Mouse (Mus musculus) gastrocnemius, adult 18-20 months (tissue): ENCODE data around the gene Rab27a. TPM values are rescaled to one million over a fixed set of nuclear protein-coding genes. Genes with fewer than 3 reads are reported as not detected.

Experiments used
- DNase-seq: peaks from one replicate; pipeline ENCODE4 v3.0.0; 2021; ENCODE audit warnings: low spot score
- long read RNA-seq, 2 experiments: library from polyadenylated mRNA; stranded (forward); transcript quantifications; one replicate each; pipeline ENCODE4 v2.0.0; 2021
- total RNA-seq, 2 experiments: library from RNA; stranded (reverse); gene quantifications; 2 replicates each; pipeline ENCODE4 v1.2.3; 2021

Gene Rab27a
- 1 to 10 TPM; 1.3 to 2.0 TPM for total RNA-seq
- long read RNA-seq, experiment 1, partial matches to known transcripts = 0 of 1 reads
- long read RNA-seq, experiment 1, other reads (novel, unspliced or antisense) = 0 of 1 reads
- long read RNA-seq, experiment 2 = 0 reads

DNA sequence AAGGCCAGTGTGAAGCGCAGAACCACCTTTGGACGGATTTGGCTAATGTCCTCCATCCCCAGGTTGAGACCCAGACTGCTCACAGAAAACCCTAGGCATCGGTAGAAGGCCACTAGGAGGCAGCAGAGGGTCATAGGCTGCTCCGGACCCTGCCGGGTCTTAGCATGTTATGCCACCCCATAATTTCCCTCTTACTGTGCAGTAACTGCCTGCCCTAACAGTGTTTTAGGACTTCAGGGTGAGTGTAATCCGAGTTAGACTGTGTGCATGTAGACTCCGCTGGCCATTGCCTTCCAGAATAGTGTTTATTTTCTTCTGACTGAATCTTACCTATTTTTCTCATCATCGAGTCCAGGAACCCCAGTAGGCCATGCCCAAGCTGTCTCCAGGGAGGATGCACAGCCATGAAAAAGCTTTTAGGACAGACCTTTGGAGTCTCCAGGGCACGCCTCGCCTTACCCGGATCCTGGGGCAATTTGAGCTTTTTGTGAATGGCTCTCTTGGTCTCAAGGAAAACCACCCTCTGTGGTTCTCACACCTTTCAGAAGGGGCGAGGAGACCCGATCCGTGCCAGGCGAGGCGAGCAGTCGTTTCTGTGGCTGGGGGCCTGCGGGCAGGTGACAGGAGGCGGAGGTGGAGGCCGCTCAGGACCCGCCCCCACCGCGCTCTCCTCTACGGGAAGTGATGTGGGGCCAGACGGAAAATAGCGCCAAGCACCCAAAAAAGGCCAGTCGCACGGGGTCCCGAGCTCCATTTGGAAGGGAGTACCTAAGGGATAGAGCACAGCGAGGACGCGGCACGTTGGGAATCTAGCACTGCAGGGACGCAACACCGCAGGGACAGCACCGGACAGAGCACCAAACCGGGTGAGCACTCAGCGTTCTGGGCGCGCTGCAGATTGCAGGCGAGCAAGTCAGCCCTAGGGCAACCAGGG lies at the start of gene Rab27a:
Gene Rab27a, plus strand, starts transcription at position 709 of the 934 bp plus-strand sequence.
- peak; percentile 73 for DNase-seq

DNA sequence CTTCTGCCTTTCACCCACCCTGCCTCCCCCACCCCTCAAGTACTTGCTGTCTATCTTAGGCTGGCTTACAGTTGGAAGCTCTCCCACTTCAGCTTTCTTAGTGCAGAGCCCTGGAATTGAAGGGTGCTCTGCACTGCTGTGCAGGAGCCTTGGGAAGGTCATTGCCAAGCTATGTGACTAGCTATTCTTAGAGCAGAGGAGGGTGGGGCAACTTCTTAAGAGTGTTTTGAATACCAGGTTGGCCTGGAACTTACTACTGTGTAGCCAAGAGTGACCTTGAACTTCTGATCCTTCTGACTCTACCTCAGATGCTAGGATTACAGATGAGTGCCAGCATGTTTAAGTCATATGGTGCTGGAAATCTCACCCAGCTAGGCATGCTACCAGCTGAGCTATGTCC lies 48.5 kb upstream of the Rab27a start:
- DNase-seq = peak; percentile 18

DNA sequence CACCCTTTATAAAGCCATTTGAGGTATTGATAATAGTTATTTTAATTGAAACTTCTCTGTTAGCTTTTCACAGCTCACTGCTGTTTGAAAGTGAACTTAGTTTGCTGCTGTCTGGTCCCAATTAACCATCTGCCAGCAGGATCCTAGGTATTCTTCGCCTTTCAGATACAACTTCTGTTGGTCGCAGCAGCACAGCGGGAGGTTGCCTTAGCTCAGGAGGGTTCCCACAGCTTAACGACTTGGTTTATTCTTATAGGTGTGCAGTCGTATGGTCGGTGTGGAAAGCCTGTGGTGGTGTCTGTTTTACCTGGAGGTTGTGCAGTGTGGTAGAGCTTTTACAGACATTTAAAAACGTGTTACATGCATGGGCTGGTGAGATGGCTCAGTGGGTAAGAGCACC lies 47.8 kb upstream of the Rab27a start:
- DNase-seq = no peak

DNA sequence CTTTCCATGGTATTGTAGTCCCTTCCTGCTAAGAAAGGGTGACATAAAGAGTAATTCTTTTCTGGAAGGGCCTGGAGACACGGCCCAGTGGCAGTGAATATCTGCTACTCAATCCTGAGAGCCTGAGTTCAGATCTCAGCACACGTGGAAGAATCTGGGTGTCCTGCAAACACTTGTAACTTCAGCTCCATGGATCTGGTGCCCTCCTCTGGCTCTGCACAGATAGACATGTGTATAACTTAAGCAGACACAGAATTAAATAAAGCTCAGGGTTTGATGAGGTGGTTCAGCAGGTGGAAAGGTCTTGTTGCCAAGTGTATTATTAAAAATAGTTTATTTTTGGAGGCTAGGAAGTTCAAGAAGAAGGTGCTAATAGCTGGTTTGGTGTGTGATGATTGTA lies 44.2 kb upstream of the Rab27a start:
- no peak for DNase-seq

DNA sequence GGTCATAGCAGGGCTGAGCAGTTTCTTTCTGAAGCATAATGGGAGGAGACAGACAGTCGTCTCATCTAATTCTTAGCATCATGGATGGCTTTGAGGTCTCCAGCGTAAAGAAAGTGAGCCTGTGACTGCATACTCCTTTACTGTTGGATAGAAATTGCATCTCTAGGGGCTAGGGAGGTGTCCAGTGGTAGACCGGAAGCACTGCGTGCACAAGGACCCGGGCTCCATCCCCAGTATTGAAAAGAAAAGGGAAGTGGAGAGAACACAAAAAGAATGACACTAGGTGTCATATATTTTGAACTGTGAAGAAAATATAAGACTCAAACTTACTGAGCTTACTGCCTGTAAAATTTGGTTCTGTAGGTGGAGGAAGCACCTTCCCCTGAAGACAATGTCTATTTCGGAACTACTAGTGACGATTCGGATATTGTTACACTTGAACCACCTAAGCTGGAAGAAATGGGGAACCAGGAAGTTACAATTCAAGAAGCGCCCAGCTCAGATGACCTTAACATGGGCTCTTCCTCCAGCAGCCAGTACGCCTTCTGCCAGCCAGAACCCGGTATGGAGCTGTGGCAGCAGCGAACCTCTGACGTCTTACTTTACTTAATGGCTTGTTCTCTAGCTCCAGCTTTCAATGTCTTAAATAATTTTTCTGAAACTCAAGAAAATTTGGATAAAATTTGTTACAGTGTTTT lies 43.2 kb upstream of the Rab27a start:
- DNase-seq = no peak

DNA sequence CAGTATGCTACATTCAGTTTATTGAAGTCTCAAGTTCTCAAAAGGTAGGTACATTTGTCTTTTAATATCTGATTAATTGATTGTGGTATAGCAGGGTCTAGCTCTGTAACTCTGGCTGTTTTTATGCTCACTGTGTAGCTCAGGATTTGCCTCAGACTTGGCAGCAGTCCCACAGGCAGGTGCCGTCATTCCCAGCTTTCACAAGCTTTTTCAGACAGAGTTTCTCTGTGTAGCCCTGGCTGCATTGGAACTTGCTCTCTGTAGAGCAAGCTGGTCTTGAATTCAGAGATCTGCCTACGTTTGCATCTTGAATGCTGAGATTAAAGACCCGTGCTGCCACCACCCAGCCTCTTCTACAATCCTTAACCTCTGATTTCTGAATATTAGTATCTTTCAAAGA lies 42.5 kb upstream of the Rab27a start:
- DNase-seq = no peak

DNA sequence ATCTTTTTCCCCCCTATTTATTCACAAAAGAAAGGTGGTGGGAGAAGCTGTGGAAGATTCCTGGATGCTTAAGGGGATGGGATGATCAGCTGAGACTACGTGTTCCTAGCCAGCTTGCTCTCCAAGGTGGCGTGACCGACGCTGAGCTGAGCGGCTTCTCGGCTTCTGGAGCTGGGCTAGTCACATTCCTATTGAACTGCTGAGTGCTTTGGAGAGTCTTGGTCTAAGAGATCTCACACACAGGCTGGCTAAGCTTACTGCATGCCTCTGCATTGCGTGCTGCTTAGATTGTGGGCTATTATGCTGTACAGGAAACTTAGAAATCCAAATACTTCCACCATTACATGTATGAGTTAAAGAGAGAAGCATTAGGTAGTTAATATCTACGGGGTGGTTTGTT lies 40.6 kb upstream of the Rab27a start:
- no peak for DNase-seq

DNA sequence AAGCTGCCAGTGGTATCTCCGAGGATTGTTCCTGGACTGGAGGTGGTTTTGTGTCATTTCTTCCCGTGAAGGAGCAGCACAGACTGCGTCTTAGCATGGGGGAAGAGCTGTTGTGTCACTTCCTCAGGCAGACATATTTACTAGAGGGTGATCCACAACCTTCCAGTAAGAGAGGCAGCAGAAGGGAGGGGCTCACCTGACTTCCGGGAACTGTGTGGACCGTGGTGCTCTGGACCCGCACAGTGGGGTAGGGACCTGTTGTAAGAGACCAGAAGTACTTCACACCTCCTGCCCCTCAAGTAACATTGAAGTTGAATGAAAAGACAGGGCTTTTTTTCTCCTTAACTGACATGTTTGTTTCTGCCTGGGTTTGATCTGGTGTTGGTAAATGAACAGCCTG lies 39.5 kb upstream of the Rab27a start:
- no peak for DNase-seq

DNA sequence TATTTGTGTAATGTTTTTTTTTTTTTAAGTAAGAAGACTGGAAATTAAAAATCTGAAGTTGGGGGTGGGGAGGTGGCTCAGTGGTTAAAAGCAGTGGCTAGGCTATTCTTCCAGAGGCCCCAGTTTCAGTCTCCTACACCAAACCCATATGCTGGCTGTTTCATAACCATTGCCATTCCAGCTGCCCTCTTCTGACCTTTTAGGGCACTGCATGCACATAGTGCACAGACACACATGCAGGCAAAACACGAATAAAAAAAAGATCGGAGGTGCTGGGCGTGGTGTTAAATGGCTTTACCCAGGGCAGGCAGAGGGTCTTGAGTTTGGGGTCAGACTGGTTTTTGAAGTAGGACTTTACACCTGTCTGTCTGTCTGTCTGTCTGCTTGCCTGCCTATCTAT lies 38.5 kb upstream of the Rab27a start:
- no peak for DNase-seq

DNA sequence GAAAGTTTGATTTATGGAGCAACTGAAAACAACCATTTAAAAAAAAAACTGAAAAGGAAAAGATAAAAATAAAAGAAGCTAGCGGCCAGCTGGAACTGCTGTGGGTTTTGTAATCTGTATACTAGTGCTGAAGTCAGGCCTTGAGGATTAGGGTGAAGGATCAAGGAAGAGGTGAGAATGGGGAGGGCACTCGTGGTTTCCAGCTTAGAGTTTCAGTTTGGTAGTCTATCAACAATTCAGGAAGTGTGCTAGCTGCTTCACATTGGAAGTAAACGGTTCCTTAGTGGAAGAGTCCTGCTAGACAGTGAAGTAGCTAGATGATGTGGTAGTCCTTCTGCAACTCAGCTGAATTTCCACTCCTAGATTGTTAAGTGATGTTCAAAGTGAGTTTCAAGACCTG lies 36.3 kb upstream of the Rab27a start:
- no peak for DNase-seq

DNA sequence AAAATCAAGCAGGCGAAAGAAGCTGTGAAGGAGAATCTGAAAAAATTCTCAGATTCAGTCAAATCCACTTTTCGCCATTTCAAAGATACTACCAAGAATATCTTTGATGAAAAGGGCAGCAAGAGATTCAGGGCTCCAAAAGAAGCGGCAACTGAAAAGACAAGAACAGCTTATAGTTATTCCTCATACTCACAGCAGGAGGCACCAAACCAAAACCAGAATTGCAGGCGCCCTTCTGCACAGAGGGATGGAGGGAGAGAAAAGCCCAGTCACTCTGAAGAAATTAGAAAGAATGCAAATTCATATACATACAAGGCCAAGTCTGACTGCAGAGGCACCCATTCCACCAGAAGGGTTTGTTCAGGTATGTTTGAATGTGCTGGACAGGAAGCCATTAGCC lies 32.0 kb upstream of the Rab27a start:
- DNase-seq = no peak

DNA sequence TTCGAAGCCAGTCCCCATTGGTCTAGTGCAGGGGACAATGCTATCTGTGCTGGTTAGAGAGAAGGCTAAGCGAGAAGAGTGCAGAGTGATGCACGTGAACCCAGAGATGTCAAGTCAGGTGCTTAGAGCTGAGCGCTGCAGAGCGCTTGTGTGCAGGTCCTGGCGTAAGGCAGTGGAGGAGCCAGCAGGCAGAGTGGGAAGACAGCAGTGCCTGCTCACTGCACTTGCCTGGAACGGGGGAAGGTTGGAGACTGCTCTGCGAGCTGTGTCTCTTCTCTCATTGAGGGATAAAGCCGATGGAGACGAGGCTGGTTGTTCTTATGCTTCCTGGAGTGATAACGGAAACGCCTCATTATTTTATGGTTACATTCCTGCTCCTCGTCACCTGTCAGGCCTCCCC lies 29.9 kb upstream of the Rab27a start:
- DNase-seq = no peak

DNA sequence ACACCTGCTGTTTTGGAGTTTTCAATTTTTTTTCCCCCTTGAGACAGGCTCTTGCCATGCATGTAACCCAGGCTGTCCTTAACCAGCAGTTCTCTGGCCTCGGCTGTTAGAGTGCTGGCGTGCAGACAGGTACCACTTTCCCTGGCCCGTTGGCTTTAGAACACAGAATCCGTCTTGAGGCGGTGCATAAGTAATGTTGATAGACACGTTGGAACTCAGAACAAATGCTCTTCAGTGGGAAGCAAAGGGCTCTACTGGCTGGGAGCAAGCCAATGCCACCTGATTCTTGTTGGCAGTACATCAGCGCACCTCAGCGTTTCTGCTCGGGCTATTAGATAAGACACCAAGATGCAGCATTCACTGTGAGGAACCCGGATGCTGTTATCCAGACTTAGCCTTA lies 24.8 kb upstream of the Rab27a start:
- DNase-seq = peak; percentile 17

DNA sequence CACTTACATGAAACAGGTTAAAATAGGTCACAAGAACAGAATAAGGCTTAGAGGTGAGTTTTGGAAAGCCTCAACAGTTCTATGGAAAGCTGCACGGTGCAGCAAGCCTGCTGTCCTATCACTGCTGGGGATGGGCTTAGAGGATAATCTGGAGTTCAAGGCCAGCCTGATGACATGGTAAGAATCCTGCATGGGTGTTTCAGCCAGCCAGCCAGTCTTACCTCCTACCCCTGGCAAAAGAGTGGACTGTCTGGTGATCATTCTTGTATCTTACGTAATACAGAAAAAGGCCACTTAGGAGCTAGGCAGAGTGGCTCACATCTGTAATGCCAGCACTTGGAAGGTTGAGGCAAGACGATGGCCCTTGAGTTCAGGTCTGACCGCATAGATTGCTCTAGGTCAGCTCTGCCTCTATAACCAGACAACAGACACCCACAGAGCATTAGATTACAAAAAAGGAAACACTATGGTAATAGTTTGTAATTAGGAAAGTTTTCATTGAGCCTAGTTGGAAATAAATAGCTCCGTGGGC lies 24.0 kb upstream of the Rab27a start:
- DNase-seq = no peak

DNA sequence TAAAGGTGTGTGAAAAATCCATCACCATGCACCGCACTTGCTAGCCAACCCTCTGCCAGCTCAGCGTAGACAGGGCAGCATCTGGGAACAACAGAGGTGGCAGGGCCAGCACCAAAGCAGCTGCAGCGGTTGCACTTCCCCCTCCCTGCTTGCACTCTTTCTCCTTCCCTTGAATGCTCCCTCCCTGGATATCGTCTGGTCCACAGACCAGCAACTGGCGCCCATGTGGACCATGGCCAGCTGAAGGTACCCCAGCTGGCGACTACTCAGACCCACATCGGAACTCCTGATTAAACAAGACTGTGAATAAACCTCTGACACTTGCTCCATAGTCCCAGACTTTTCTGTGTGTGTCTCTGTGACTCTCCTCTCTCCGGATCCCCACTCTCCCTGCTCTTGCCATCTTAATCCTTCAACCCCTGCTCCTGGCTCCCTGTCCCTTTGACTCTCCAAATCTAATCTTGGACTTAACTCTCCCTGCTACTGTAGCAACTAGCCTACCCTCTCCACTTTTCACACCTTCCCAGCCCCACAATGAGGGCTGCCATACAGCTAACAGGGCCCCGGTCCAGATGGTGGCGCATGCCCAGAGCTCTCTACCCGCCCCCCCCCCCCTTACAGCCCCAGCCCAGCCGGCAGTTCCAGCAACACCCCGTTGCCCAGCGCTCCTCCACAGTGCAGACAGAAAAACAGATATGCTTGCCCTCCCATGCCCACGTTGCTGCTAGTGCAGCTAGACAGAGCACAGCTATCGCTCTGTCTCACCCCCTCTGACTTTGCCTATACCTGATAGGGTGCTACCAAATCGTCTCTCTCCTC lies 18.6 kb upstream of the Rab27a start:
- DNase-seq = no peak

DNA sequence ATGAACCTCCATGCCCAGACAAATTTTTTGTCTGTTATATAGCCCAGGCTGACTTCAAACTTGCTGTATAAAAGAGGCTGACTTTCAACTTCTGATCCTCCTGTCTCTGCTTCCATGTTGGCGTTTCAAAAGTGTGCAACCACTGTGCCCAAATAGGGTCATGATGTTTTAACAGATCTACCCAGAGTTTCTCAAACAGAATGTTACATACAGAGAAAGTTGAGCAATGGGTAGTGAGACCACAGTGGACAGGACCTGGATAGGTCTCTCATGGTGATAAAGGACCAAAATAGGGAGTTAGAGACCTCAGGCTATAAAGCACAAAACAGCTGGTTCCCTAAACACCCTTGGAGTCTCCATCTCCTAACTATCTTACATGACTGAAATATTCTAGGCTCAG lies 14.2 kb upstream of the Rab27a start:
- no peak for DNase-seq

DNA sequence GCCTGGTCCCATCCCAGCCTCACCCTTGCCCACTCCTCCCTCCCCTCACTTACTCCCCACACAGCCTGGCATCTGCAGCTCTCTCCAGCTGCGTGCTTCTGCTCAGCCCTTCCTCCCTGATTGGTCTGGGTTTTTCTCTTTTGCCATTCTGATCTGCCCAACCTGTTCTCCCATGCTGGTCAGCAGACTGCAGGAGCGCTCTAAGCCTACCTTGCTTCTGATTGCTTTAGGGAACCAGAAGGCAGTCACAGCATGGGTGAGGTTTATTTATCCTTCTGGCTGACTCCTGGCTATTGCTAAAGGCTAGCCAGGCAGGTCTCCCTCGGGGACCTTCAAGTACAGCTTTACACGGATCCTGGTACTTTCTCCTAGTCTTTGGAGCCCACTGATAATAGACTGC lies 13.2 kb upstream of the Rab27a start:
- no peak for DNase-seq

DNA sequence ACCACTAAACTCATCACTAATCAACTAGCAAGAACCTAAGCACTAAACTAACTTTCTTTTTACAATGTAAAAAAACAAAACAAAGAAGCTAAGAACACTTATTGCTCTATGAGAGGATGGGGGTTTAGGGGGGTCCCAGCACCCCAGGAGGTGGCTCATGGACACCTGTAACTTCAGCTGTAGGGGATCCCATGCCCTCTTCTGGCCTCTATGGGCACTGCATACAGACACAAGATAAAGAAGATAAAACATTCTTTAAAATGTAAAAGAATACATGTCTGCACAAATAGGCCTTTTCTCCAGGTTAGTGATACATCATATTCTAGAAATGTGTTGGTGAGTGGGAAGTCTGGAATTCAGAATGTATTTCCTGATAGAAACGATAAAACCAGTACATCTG lies 11.2 kb upstream of the Rab27a start:
- no peak for DNase-seq

DNA sequence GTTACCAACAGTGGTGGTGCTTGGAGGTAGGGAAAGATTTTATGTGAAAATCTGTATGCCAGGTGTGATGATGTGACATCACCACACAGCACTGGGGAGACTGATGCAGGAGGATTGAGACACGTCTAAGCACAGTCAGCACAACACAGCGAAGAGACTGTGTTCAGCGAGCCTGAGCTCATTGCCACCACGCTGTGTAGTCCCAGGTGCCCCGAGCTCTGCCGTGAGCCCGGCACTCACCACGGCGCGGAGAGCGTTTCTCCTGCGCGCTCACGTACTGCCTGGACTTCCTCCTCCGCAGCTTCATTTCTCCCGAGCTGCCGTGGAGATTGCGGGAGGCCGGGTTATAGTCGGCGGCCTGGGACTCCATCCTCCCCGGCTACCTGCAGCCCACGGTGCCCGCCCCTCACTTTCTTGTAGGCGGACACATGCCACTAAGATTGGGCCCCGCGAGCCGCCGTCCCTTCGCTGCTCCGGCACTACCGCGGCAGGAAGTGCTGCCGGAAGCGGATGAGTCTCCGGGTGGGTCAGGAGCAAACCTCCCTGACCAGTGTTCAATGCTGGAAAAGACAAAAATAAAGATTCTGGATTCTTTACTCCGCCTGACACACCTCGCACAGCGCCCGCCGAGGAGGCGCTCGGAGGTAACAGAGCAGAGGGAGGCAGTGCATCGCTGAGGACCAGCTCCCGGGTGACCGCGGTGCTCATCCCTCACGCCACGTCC lies 5.3 kb upstream of the Rab27a start:
- peak; percentile 91 for DNase-seq

DNA sequence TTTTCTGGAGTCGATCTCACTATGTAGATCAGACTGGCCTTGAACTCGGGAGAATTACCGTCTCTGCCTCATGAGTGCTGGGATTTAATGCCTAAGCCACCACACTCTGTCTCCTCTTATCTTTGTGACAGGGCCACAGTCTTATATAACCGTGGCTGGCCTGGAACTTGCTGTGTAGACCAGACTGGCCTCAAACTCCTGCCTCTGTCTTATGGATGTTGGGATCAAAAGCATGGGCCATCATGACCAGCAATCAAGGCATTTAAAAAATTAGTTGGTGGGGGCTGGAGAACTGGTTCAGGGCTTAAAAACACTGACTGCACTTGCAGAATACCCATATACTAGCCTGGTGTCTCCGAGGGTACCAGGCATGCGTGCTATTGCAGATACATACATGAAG lies 4.6 kb upstream of the Rab27a start, which contains the start of gene Pigb:
Gene Pigb, minus strand, starts transcription at position 299 of the 400 bp plus-strand sequence.
- no peak for DNase-seq

DNA sequence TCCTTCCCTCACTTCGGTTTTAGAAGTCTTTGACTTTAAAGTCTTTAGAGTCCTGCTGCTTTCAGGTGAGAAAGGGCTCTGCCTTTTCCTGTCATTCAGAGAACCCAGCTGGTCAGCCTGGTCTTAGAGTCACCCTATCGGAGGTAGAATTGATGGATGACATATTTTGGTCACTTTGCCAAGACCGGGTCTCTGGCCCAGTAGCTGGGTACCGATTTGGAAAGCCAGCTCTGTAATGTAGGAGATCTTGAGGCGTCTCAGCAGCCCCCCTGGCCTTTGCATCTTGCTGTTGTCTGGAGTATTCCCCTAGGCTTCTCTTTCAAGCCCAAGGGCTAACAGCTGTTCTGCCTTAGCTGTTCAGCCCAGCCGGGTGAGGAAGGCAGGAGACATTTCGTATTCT lies 550 bp downstream of the Rab27a start:
- no peak for DNase-seq
